Mouse (Mus musculus) heart, postnatal 0 days (tissue): ENCODE results near the gene Atf3.

Experiments
- CTCF ChIP-seq: IDR thresholded peaks from 2 replicates; pipeline ENCODE4 v1.5.1; 2016; ENCODE audit warnings: antibody characterized with exemption, control low read depth, low read depth
- EP300 ChIP-seq: IDR thresholded peaks from 2 replicates; pipeline ENCODE4 v1.6.1; 2016; ENCODE audit warnings: antibody characterized with exemption, low read depth

GRCm38 (mm10) chr1:191176887-191177286 is 41.0 kb downstream of the Atf3 start:
- TF ChIP-seq EP300 = no peak
- TF ChIP-seq CTCF = no peak
